Mouse (Mus musculus): ENCODE data around the gene Adgrl2.

Adgrl2 gene

GRCm38 (mm10) chr3:148926330-148926729 lies 64.0 kb downstream of the Adgrl2 start:
- DNase-seq (ENCODE audit: extremely low read depth, insufficient read length, low spot score) = no peak

GRCm38 (mm10) chr3:148922618-148923095 lies 67.7 kb downstream of the Adgrl2 start:
- no peak for DNase-seq (ENCODE audit: extremely low read depth, insufficient read length, low spot score)

GRCm38 (mm10) chr3:148921966-148922587 lies 68.3 kb downstream of the Adgrl2 start:
- no peak for DNase-seq (ENCODE audit: extremely low read depth, insufficient read length, low spot score)

- no peak for DNase-seq (ENCODE audit: extremely low read depth, insufficient read length, low spot score)
These were observed 69.5 kb downstream of the Adgrl2 start for GRCm38 (mm10) chr3:148920881-148921280.

GRCm38 (mm10) chr3:148918425-148918824 lies 71.9 kb downstream of the Adgrl2 start:
- DNase-seq (ENCODE audit: extremely low read depth, insufficient read length, low spot score) = no peak

- DNase-seq (ENCODE audit: extremely low read depth, insufficient read length, low spot score) = no peak
These were observed 72.5 kb downstream of the Adgrl2 start for GRCm38 (mm10) chr3:148917837-148918236.

GRCm38 (mm10) chr3:148916226-148916625 lies 74.1 kb downstream of the Adgrl2 start:
- DNase-seq (ENCODE audit: extremely low read depth, insufficient read length, low spot score) = no peak

- DNase-seq (ENCODE audit: extremely low read depth, insufficient read length, low spot score) = no peak
These were observed 77.2 kb downstream of the Adgrl2 start for GRCm38 (mm10) chr3:148912944-148913684.

- DNase-seq (ENCODE audit: extremely low read depth, insufficient read length, low spot score) = no peak
These were observed 77.8 kb downstream of the Adgrl2 start for GRCm38 (mm10) chr3:148912536-148912935.

GRCm38 (mm10) chr3:148907873-148908272 lies 82.5 kb downstream of the Adgrl2 start:
- DNase-seq (ENCODE audit: extremely low read depth, insufficient read length, low spot score) = no peak

GRCm38 (mm10) chr3:148907024-148907778 lies 83.2 kb downstream of the Adgrl2 start:
- no peak for DNase-seq (ENCODE audit: extremely low read depth, insufficient read length, low spot score)

GRCm38 (mm10) chr3:148905906-148906779 lies 84.2 kb downstream of the Adgrl2 start:
- DNase-seq (ENCODE audit: extremely low read depth, insufficient read length, low spot score) = no peak

GRCm38 (mm10) chr3:148905435-148905834 lies 84.9 kb downstream of the Adgrl2 start:
- no peak for DNase-seq (ENCODE audit: extremely low read depth, insufficient read length, low spot score)

GRCm38 (mm10) chr3:148899857-148900256 lies 90.5 kb downstream of the Adgrl2 start:
- no peak for DNase-seq (ENCODE audit: extremely low read depth, insufficient read length, low spot score)

- DNase-seq (ENCODE audit: extremely low read depth, insufficient read length, low spot score) = no peak
These were observed 90.9 kb downstream of the Adgrl2 start for GRCm38 (mm10) chr3:148899416-148899815.

- no peak for DNase-seq (ENCODE audit: extremely low read depth, insufficient read length, low spot score)
These were observed 91.7 kb downstream of the Adgrl2 start for GRCm38 (mm10) chr3:148898535-148899250.

GRCm38 (mm10) chr3:148896281-148896680 lies 94.1 kb downstream of the Adgrl2 start:
- no peak for DNase-seq (ENCODE audit: extremely low read depth, insufficient read length, low spot score)

- no peak for DNase-seq (ENCODE audit: extremely low read depth, insufficient read length, low spot score)
These were observed 94.8 kb downstream of the Adgrl2 start for GRCm38 (mm10) chr3:148895396-148896109.

GRCm38 (mm10) chr3:148894867-148895266 lies 95.5 kb downstream of the Adgrl2 start:
- no peak for DNase-seq (ENCODE audit: extremely low read depth, insufficient read length, low spot score)

All from 3134 (cell line).